ENCODE assay signal across 9 mouse cellular contexts in genomic region chr7:3221902-3222419, GRCm38 (mm10). TPM values are rescaled to one million over a fixed set of nuclear protein-coding genes. Genes with fewer than 3 reads are reported as not detected.
A peak's percentile ranks its signal among the peaks of the same experiment; 100 is the strongest.
DNase-seq lines count a peak whose midpoint lies in the region; ATAC-seq lines count a peak whose summit lies in the region.
"Had no signal": no experiment of that assay in that cellular context is flagged by ENCODE, and none has a peak within 500 bp of the region (broad histone marks: within the 10 kb centered on the region; RNA-seq: fewer than 3 reads in every experiment).

No protein-coding gene starts in this region.

- H3K9me3 ChIP-seq in intestine, embryonic 14.5 days (ENCODE audit: control insufficient read depth, low read length), result no peaks in the 10 kb centered on the region
- no peaks in the 10 kb centered on the region for H3K9me3 ChIP-seq in intestine, embryonic 16.5 days (ENCODE audit: control insufficient read depth, low read length)
- no peaks in the 10 kb centered on the region for H3K9me3 ChIP-seq in midbrain, embryonic 14.5 days (ENCODE audit: control insufficient read depth, low read length)

- no peaks in the 10 kb centered on the region for H3K36me3 ChIP-seq in intestine, embryonic 14.5 days (ENCODE audit: control insufficient read depth, insufficient read depth, low read length)
- H3K36me3 ChIP-seq in intestine, embryonic 16.5 days (ENCODE audit: control insufficient read depth, insufficient read depth, low read length), result no peaks in the 10 kb centered on the region
- H3K36me3 ChIP-seq in midbrain, embryonic 14.5 days (ENCODE audit: control insufficient read depth, insufficient read depth, low read length), result no peaks in the 10 kb centered on the region

- no peak overlapping the region for H3K4me2 ChIP-seq in intestine, embryonic 14.5 days (ENCODE audit: low read length)
- H3K4me2 ChIP-seq in intestine, embryonic 16.5 days (ENCODE audit: low read depth, low read length), result no peak overlapping the region
- H3K4me2 ChIP-seq in midbrain, embryonic 14.5 days (ENCODE audit: low read length), result no peak overlapping the region

- H3K4me3 ChIP-seq in intestine, embryonic 14.5 days (ENCODE audit: low read depth, low read length), result no peak overlapping the region
- H3K4me3 ChIP-seq in intestine, embryonic 16.5 days (ENCODE audit: low read length), result no peak overlapping the region
- no peak overlapping the region for H3K4me3 ChIP-seq in midbrain, embryonic 14.5 days (replicated peaks; ENCODE audit: low read depth, low read length)
- H3K4me3 ChIP-seq: megakaryocyte, embryonic 14.5 days had no signal

- no peaks in the 10 kb centered on the region for H3K4me1 ChIP-seq in intestine, embryonic 14.5 days (replicated peaks; ENCODE audit: control insufficient read depth, insufficient read depth, low read length)
- H3K4me1 ChIP-seq in intestine, embryonic 16.5 days (ENCODE audit: control insufficient read depth, insufficient read depth, low read length), result no peaks in the 10 kb centered on the region
- H3K4me1 ChIP-seq in midbrain, embryonic 14.5 days (ENCODE audit: control insufficient read depth, insufficient read depth, low read length), result no peaks in the 10 kb centered on the region

- no peak for ATAC-seq in intestine, embryonic 14.5 days (replicated peaks; ENCODE audit: low FRiP score, low TSS enrichment, low read depth)
- ATAC-seq in intestine, embryonic 16.5 days, result no peak
- peak; percentile 22 to 64; a peak in 1 of 4 replicates for ATAC-seq in hematopoietic stem cell, adult 5-6 weeks (replicated peaks in 1 of 2; ENCODE audit: insufficient read depth in 1 of 2, low FRiP score in 2 of 2, low TSS enrichment in 1 of 2, low read depth in 1 of 2, poor library complexity in 2 of 2, severe bottlenecking in 2 of 2)
- no peak for ATAC-seq in midbrain, embryonic 14.5 days (ENCODE audit: low FRiP score, low TSS enrichment)

- 27% methylated on average over 3 of the region's 3 CpGs for WGBS in intestine, embryonic 14.5 days
- WGBS in intestine, embryonic 16.5 days, result 24% methylated on average over 3 of the region's 3 CpGs
- WGBS in midbrain, embryonic 14.5 days, result 29% methylated on average over 3 of the region's 3 CpGs

- H3K9ac ChIP-seq in intestine, embryonic 14.5 days (ENCODE audit: low read length), result no peak overlapping the region
- H3K9ac ChIP-seq in intestine, embryonic 16.5 days (ENCODE audit: low read depth, low read length), result no peak overlapping the region
- H3K9ac ChIP-seq in midbrain, embryonic 14.5 days (replicated peaks; ENCODE audit: low read length), result no peak overlapping the region

- H3K27me3 ChIP-seq in intestine, embryonic 14.5 days (replicated peaks; ENCODE audit: control insufficient read depth, insufficient read depth, low read length), result peaks cover 27% of the 10 kb centered on the region
- H3K27me3 ChIP-seq in intestine, embryonic 16.5 days (replicated peaks; ENCODE audit: control insufficient read depth, insufficient read depth, low read length), result peaks cover 16% of the 10 kb centered on the region; the same call in 1 of the 2 replicates
- peaks cover 13% of the 10 kb centered on the region; the same call in 1 of the 2 replicates for H3K27me3 ChIP-seq in midbrain, embryonic 14.5 days (ENCODE audit: control insufficient read depth, insufficient read depth, low read length)

- H3K27ac ChIP-seq in intestine, embryonic 14.5 days (ENCODE audit: low read depth), result no peak overlapping the region
- H3K27ac ChIP-seq in intestine, embryonic 16.5 days (ENCODE audit: low read length), result no peak overlapping the region
- no peak overlapping the region for H3K27ac ChIP-seq in midbrain, embryonic 14.5 days (replicated peaks; ENCODE audit: low read depth, low read length)

- DNase-seq in intestine, embryonic 14.5 days (ENCODE audit: low spot score), result peak; percentile 73
- DNase-seq in Muller cell, postnatal 12 days (ENCODE audit: inconsistent ontology term), result peak; percentile 62
- peak; percentile 17 to 62 for DNase-seq in cerebellum, postnatal 36 days
- peak; percentile 65 to 71 for DNase-seq in layer of hippocampus, postnatal 10 days (ENCODE audit: low spot score in 2 of 2)
- peak; percentile 91 for DNase-seq in midbrain, embryonic 14.5 days
- peak; percentile 20 for DNase-seq in thymus, postnatal 14 days

RNA-seq across cellular contexts. Expression of gene Nlrp12, which starts 27.6 kb away (rescaled TPM):
- polyA plus RNA-seq in intestine, embryonic 14.5 days (2014; fragmentation: Nextera tagmentation; extraction: Ambion mirVana), result 0.07 TPM in 1 of 2 replicates, not detected in the other
- polyA plus RNA-seq in intestine, embryonic 16.5 days (2015; fragmentation: Nextera tagmentation; extraction: Ambion mirVana), result 0.01 TPM in 1 of 2 replicates, not detected in the other
- total RNA-seq in hematopoietic stem cell, adult 5-6 weeks (2017), result 0.10 and 1.2 TPM in 2 replicates
- total RNA-seq in layer of hippocampus, postnatal 10 days (2021), result under 1 TPM; 0.11 to 0.18 TPM
- polyA plus RNA-seq in midbrain, embryonic 14.5 days (2014; fragmentation: Nextera tagmentation; extraction: Ambion mirVana), result not detected in 2 replicates

RNA-seq across cellular contexts. Expression of gene AU018091, which starts 53.0 kb away (rescaled TPM):
- not detected in 2 replicates for polyA plus RNA-seq in intestine, embryonic 14.5 days (2014; fragmentation: Nextera tagmentation; extraction: Ambion mirVana)
- not detected in 2 replicates for polyA plus RNA-seq in intestine, embryonic 16.5 days (2015; fragmentation: Nextera tagmentation; extraction: Ambion mirVana)
- not detected in 2 replicates for total RNA-seq in hematopoietic stem cell, adult 5-6 weeks (2017)
- not detected for total RNA-seq in layer of hippocampus, postnatal 10 days (2021)
- not detected in 2 replicates for polyA plus RNA-seq in midbrain, embryonic 14.5 days (2014; fragmentation: Nextera tagmentation; extraction: Ambion mirVana)

Comparison
In these comparisons a context has a peak if more than half of its experiments do, and no peak if none do; other contexts are left out.
1. ATAC-seq: peak in hematopoietic stem cell, adult 5-6 weeks (2 of 2); none in intestine, embryonic 14.5 days (single experiment), intestine, embryonic 16.5 days (single experiment) and midbrain, embryonic 14.5 days (single experiment).
2. DNase-seq: peak in every context shown above with its lines; median percentile 91 in midbrain, embryonic 14.5 days; 73 in intestine, embryonic 14.5 days; 68 in layer of hippocampus, postnatal 10 days; 62 in Muller cell, postnatal 12 days; 40 in cerebellum, postnatal 36 days; 20 in thymus, postnatal 14 days.